Mouse (Mus musculus) heart, embryonic 13.5 days (tissue): Measurements from ENCODE around the gene Ttc7b. TPM values are rescaled to one million over a fixed set of nuclear protein-coding genes. Genes with fewer than 3 reads are reported as not detected.

Experiments
- ATAC-seq: fragments of 200-750 bp; cut with Nextera tagmentation; 2 replicates; pipeline ENCODE4 v1.8.0; 2017; ENCODE audit warnings: moderate TSS enrichment; ENCODE audit not compliant: insufficient number of reproducible peaks, low FRiP score, low TSS enrichment; ENCODE audit errors: extremely low read depth
- H3K27ac ChIP-seq: fragments of 300-500 bp; sonication (generic); replicated peaks from 2 replicates; pipeline ENCODE4 v1.5.1; 2015; ENCODE audit warnings: moderate library complexity, mild to moderate bottlenecking, inconsistent platforms
- H3K27me3 ChIP-seq: fragments of 300-500 bp; sonication (generic); replicated peaks from 2 replicates; pipeline ENCODE4 v1.6.1; 2015; ENCODE audit warnings: mild to moderate bottlenecking, inconsistent platforms
- H3K36me3 ChIP-seq: fragments of 300-500 bp; sonication (generic); 2 replicates; pipeline ENCODE4 v1.6.1; 2015; ENCODE audit warnings: mild to moderate bottlenecking, inconsistent platforms
- H3K4me1 ChIP-seq: fragments of 300-500 bp; sonication (generic); 2 replicates; pipeline ENCODE4 v1.6.1; 2015; ENCODE audit warnings: inconsistent platforms
- H3K4me2 ChIP-seq: fragments of 300-500 bp; sonication (generic); 2 replicates; pipeline ENCODE4 v1.6.1; 2015; ENCODE audit warnings: inconsistent platforms, mild to moderate bottlenecking, moderate library complexity
- H3K4me3 ChIP-seq: fragments of 300-500 bp; sonication (generic); 2 replicates; pipeline ENCODE4 v1.5.1; 2015; ENCODE audit warnings: moderate library complexity, mild to moderate bottlenecking, inconsistent platforms
- H3K9ac ChIP-seq: fragments of 300-500 bp; sonication (generic); 2 replicates; pipeline ENCODE4 v1.6.1; 2015; ENCODE audit warnings: inconsistent platforms, mild to moderate bottlenecking, moderate library complexity
- H3K9me3 ChIP-seq: fragments of 300-500 bp; sonication (generic); 2 replicates; pipeline ENCODE4 v1.6.1; 2016; ENCODE audit warnings: inconsistent platforms
- WGBS: fragments of 180-500 bp; shearing (Covaris S2); methylation state at CpG from one replicate; pipeline ENCODE4 v1.1.7; 2015; ENCODE audit warnings: mixed read lengths; 5-methylcytosine and 5-hydroxymethylcytosine counted together
- polyA plus RNA-seq: library from polyadenylated mRNA; unstranded; fragments of >200 nt; fragmentation: Nextera tagmentation; extraction: Ambion mirVana; gene quantifications from 2 replicates; pipeline ENCODE4 v1.2.1, GENCODE M21; 2015

Ttc7b gene
- polyA plus RNA-seq, 1 experiment from 2014 or later = 6.5 TPM

DNA sequence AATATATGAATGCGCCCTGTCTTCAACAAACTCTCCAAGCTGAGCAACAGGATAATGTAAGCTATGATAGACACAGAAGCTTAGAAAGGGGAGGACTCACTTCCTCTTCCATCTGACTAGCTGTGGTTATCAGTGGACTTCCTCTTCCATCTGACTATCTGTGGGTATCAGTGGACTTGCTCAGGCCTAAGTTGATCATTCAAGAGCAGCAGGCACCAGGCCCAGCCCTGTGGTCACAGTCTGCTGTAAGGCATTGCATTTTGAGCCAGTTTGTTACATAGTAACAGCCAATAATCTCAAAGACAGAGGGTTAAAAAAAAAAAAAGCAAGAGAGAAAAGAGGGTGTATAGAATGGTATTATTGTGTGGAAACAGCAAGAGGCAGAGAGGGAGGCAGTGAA lies 15.1 kb downstream of the Ttc7b start:
- no peak for ATAC-seq

DNA sequence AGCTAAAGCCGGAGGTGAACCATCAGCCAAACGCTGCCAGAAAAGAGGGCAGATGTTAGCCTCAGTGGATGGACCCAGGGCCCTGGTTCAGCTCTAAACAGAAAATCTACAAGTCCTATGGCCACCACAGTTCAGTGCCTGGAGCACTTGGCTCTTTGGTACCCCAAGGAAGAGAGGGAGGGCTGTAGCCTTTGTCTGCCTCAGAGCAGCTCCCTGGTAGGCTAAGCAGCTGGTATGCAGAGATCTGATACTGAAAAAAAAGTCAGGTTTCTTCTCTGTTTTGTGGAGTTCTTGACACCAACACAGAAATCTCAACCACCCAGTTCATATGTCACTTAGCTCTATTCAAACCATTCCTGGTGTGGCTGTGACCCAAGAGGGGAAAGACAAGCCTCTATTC lies 16.0 kb downstream of the Ttc7b start:
- Histone ChIP-seq H3K9me3 (no peaks in the 10 kb centered on the region), H3K27ac (no peak overlapping the region), H3K4me2 (no peak overlapping the region), H3K9ac (no peak overlapping the region), H3K36me3 (peaks cover 6% of the 10 kb centered on the region), H3K4me3 (no peak overlapping the region), H3K27me3 (no peaks in the 10 kb centered on the region), H3K4me1 (peaks cover 40% of the 10 kb centered on the region)
- WGBS = 80% methylated on average over 2 of the region's 2 CpGs
- no peak for ATAC-seq

More for the DNA sequence above, 15.1 kb downstream of the Ttc7b start:
- Histone ChIP-seq H3K9me3 (no peaks in the 10 kb centered on the region), H3K4me1 (peaks cover 48% of the 10 kb centered on the region), H3K9ac (no peak overlapping the region), H3K27me3 (no peaks in the 10 kb centered on the region), H3K27ac (no peak overlapping the region), H3K4me2 (no peak overlapping the region), H3K36me3 (peaks cover 1% of the 10 kb centered on the region; the same call in 1 of the 2 replicates), H3K4me3 (no peak overlapping the region)
- 98% methylated on average over 1 of the region's 1 CpGs for WGBS

DNA sequence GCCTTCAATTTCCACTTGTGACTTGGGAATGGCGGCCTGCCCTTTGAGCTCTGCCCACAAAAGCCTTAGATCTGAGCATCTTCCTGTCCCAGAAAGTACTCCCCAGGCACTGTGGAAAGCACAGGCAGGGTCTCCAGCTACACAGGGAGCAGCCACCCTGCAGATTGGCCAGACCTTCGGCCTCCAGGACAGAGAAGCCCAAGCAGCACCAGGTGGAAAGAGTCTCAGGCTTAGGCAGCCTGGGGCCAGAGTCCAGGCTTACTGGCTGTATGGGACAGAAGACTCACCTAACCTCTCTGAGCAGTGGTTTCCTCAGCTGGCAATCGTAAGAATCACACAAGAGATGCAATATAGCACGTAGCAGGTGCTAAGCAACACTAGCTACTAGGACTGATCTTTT lies 17.0 kb downstream of the Ttc7b start:
- H3K27me3 ChIP-seq = no peaks in the 10 kb centered on the region
- H3K4me3 ChIP-seq = no peak overlapping the region
- no peak overlapping the region for H3K27ac ChIP-seq
- peaks cover 15% of the 10 kb centered on the region for H3K36me3 ChIP-seq
- WGBS = 71% methylated on average over 4 of the region's 4 CpGs
- H3K9ac ChIP-seq = peak overlapping the region; percentile 24; the same call in 1 of the 2 replicates
- no peak overlapping the region for H3K4me2 ChIP-seq
- H3K4me1 ChIP-seq = peaks cover 35% of the 10 kb centered on the region
- H3K9me3 ChIP-seq = no peaks in the 10 kb centered on the region
- no peak for ATAC-seq

DNA sequence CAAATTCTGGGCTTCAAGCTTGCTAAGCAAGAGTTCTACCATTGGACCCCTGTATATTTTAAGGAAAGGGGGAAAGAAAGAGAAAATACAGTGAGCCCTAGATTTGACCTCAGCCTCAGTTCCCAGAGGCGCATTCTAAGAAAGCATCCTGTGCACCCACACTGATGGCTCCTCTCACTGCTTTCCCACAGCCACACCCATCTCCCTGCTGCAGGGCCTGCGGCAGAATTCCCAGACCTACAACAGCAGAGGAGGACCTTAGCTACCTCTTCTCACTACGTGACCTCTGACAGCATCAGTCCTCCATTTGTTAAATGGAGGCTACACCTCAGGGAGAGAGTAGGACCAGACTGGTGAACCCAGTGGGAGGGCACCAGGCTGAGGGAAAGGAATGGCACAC lies 18.1 kb downstream of the Ttc7b start:
- no peak overlapping the region for H3K4me3 ChIP-seq
- H3K27me3 ChIP-seq = no peaks in the 10 kb centered on the region
- 65% methylated on average over 3 of the region's 3 CpGs for WGBS
- H3K4me2 ChIP-seq = no peak overlapping the region
- peaks cover 26% of the 10 kb centered on the region for H3K36me3 ChIP-seq
- H3K9ac ChIP-seq = no peak overlapping the region
- no peaks in the 10 kb centered on the region for H3K9me3 ChIP-seq
- H3K4me1 ChIP-seq = peaks cover 35% of the 10 kb centered on the region
- no peak overlapping the region for H3K27ac ChIP-seq
- ATAC-seq = no peak

DNA sequence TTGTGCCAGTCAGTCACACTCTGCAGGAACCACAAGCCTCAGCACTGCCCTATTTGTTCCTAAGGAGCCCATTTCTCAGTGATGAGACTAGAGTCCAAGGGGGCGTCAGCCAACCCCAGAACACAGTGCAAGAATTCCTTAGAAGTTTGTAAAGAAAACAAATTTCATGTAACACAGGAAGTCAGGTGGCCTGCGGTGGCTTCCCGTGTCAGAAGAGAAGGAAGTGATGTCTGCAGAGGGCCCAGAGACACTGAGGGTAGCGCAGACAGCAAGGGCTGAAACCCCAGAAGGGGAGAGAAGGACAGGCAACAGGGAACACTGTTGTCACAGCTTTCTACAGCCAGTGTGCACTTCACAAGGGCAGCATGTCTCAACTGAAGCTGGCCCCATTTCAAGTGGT lies 19.4 kb downstream of the Ttc7b start:
- no peaks in the 10 kb centered on the region for H3K27me3 ChIP-seq
- peaks cover 35% of the 10 kb centered on the region for H3K4me1 ChIP-seq
- no peak overlapping the region for H3K27ac ChIP-seq
- WGBS = 57% methylated on average over 4 of the region's 4 CpGs
- no peak overlapping the region for H3K4me3 ChIP-seq
- H3K36me3 ChIP-seq = peaks cover 39% of the 10 kb centered on the region
- no peak for ATAC-seq
- H3K4me2 ChIP-seq = no peak overlapping the region
- no peaks in the 10 kb centered on the region for H3K9me3 ChIP-seq
- no peak overlapping the region for H3K9ac ChIP-seq

DNA sequence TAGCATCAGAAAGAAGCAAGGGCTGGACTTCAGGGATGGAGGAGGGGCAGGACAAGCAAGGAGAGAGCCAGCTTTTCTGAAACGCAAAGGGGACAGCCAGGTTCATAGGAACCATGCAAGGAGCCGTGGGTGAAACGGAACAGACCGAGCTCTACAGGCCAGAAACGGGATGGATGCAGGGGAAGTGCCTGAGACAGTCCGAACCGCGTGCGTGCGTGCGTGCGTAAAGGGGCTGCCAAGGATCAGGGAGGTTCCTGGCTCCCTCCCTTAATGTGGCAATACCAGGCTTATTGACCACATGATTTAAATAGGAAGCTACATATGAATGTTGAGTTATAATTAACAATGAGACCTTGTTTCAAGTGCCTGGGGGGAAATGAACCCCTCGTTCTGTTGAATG lies 21.2 kb downstream of the Ttc7b start:
- Histone ChIP-seq H3K36me3 (peaks cover 52% of the 10 kb centered on the region), H3K27ac (no peak overlapping the region), H3K9me3 (no peaks in the 10 kb centered on the region), H3K27me3 (no peaks in the 10 kb centered on the region), H3K4me3 (no peak overlapping the region), H3K9ac (no peak overlapping the region), H3K4me1 (peaks cover 26% of the 10 kb centered on the region), H3K4me2 (no peak overlapping the region)
- no peak for ATAC-seq
- WGBS = 84% methylated on average over 13 of the region's 13 CpGs

DNA sequence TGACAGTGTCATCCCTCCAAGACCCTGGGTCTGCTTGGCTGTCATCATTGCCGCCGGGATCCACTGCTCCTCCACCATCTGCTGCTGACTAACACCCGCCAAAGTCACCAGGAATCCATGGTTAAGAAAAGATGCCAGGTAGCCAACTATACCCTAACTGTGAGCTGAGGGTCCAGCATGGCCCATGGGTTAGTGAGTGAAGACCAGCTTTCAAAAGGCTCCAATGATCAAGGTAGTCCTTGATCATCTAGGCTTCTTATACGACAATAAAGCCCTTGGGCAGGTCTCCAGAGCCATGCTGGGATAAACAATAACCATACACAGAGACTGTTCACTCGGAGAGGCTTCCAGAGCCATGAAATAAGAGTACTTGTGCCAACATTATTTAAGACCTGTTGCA lies 22.6 kb downstream of the Ttc7b start:
- Histone ChIP-seq H3K4me3 (no peak overlapping the region), H3K27ac (no peak overlapping the region), H3K4me1 (peaks cover 11% of the 10 kb centered on the region), H3K9me3 (no peaks in the 10 kb centered on the region), H3K36me3 (peaks cover 64% of the 10 kb centered on the region), H3K9ac (no peak overlapping the region), H3K27me3 (no peaks in the 10 kb centered on the region), H3K4me2 (no peak overlapping the region)
- WGBS = 86% methylated on average over 5 of the region's 5 CpGs
- no peak for ATAC-seq

DNA sequence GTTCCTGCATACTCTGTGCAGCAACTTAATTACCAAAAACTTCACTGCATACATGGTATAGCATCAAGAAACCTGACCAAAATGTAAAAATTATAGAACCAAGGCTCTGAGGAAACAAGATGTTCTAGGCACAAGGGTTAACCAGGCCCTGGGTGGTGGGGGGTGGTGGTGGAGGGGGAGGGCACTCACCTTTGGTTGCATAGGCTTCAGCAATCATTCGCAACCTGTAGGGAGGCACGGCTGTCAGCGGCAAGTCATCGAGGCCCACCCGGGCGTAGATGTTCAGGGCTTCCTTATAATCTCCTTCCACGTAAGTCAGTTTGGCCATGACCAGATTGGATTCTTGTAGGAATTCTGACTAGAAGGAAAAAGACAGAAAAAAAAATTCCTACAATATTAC lies 25.5 kb downstream of the Ttc7b start:
- no peak overlapping the region for H3K4me3 ChIP-seq
- H3K36me3 ChIP-seq = peaks cover 81% of the 10 kb centered on the region
- no peaks in the 10 kb centered on the region for H3K27me3 ChIP-seq
- no peak overlapping the region for H3K27ac ChIP-seq
- H3K4me2 ChIP-seq = no peak overlapping the region
- WGBS = 93% methylated on average over 7 of the region's 7 CpGs
- H3K9me3 ChIP-seq = no peaks in the 10 kb centered on the region
- no peak for ATAC-seq
- no peaks in the 10 kb centered on the region for H3K4me1 ChIP-seq
- no peak overlapping the region for H3K9ac ChIP-seq

DNA sequence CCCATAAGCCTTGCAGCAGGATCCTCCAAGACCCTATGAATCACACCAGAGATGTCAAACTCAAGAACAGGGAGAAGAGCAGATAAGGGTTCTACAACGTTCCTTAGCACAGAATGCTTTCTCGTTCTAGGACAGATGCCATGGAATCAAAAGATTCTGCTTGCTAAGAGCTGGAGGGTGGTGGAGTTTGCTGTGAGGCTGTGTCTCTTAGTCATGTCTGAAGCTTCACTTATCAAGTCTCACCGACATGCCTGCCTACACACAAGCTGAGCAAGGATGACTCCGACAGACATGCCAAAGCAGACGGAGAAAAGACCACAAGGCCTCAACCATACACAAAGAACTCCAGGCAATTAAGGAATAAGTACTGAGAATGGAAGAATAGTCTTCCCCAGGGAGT lies 27.4 kb downstream of the Ttc7b start:
- no peaks in the 10 kb centered on the region for H3K27me3 ChIP-seq
- no peak overlapping the region for H3K4me3 ChIP-seq
- H3K9ac ChIP-seq = no peak overlapping the region
- H3K9me3 ChIP-seq = no peaks in the 10 kb centered on the region
- peaks cover 74% of the 10 kb centered on the region for H3K36me3 ChIP-seq
- WGBS = 67% methylated on average over 5 of the region's 5 CpGs
- H3K4me2 ChIP-seq = no peak overlapping the region
- no peak for ATAC-seq
- H3K4me1 ChIP-seq = no peaks in the 10 kb centered on the region
- H3K27ac ChIP-seq = no peak overlapping the region

DNA sequence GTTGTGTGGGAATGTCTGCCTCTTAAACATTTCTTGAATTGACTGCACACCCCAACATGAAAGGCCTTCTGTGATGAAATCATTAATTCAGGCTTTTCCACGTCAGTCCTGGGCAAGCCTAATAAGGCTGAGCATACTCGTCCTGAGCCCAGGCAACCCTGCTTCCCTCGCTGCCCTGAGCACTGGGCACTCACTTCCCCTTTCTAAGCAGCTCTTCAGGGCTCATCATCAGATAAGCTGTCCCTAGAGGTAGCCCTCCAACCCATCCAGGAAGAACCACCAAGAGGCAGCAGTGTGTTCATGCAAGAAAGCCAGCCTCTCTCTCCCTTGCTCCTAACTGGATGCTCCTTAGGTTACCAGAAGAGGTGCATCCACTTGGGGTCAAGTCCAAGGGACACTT lies 27.9 kb downstream of the Ttc7b start:
- Histone ChIP-seq H3K27ac (no peak overlapping the region), H3K27me3 (no peaks in the 10 kb centered on the region), H3K4me3 (no peak overlapping the region), H3K9ac (no peak overlapping the region), H3K36me3 (peaks cover 73% of the 10 kb centered on the region), H3K9me3 (no peaks in the 10 kb centered on the region), H3K4me1 (no peaks in the 10 kb centered on the region), H3K4me2 (no peak overlapping the region)
- WGBS = 80% methylated on average over 3 of the region's 3 CpGs
- no peak for ATAC-seq

DNA sequence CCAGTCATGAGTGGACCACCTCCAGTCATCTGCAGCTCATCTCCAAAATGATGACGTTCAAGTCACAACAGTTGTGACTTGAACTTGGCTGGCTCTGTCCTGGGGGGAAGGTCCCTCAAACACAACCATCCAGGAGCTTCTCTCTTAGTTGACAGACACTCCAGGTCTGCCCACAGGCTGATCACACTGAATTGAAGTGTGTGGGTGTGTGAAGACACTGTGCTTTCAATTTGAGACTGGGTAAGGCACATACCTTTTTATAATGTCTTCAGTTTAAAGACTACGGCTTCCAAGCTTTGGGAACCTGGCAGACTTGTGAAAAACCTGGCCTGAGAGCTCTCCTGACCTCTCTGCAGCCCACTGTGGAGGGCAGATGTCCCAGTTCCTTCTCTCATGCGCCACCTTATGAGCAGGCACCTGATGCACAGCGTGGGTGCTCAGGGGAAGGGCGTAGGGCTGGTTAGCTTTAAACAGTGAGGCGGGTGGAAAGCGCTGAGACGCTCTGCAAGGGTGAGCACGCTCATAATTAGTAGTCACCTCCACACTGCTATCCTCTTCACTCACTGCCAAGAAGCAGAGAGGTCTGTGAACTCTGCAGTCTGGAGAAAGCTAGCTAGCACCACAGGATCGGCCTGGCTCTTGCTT lies 28.5 kb downstream of the Ttc7b start:
- no peak for ATAC-seq
- Histone ChIP-seq H3K27ac (no peak overlapping the region), H3K9me3 (no peaks in the 10 kb centered on the region), H3K4me2 (no peak overlapping the region), H3K9ac (no peak overlapping the region), H3K27me3 (no peaks in the 10 kb centered on the region), H3K4me3 (no peak overlapping the region), H3K36me3 (peaks cover 69% of the 10 kb centered on the region), H3K4me1 (no peaks in the 10 kb centered on the region)
- 92% methylated on average over 10 of the region's 10 CpGs for WGBS

DNA sequence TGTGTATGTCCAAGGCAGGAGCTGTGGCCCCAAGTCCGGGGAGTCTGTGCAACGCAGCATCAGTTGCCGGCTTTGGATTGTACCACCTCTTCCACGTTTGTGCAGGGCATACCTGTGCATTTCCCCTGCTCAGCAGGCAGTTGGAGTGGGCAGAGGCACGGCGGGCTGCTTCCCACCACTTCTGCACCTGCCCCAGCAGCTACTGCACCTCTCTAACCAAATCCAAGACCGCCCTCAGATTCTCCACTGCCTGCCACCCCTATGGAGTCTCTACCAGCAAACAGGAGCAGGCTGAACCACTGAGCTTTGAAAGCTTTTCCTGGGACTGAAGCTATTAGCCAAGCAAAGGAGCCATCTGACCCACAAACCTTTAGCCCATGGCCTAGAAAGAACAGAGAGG lies 30.8 kb downstream of the Ttc7b start:
- H3K4me1 ChIP-seq = no peaks in the 10 kb centered on the region
- H3K27ac ChIP-seq = no peak overlapping the region
- no peak overlapping the region for H3K4me2 ChIP-seq
- no peak overlapping the region for H3K9ac ChIP-seq
- WGBS = 85% methylated on average over 7 of the region's 7 CpGs
- H3K27me3 ChIP-seq = no peaks in the 10 kb centered on the region
- no peak for ATAC-seq
- H3K36me3 ChIP-seq = peaks cover 64% of the 10 kb centered on the region
- no peaks in the 10 kb centered on the region for H3K9me3 ChIP-seq
- no peak overlapping the region for H3K4me3 ChIP-seq
